Mouse (Mus musculus) heart, embryonic 13.5 days (tissue): Measurements from ENCODE around the gene 1110008L16Rik. TPM values are rescaled to one million over a fixed set of nuclear protein-coding genes. Genes with fewer than 3 reads are reported as not detected.
A peak's percentile ranks its signal among the peaks of the same experiment; 100 is the strongest.
"Not testable (repeated sequence)": the region's sequence is repeated elsewhere in the genome, so short reads cannot be mapped to it uniquely, and the experiment has no call there.

Experiments used
- ATAC-seq: fragments of 200-750 bp; cut with Nextera tagmentation; 2 replicates; pipeline ENCODE4 v1.8.0; 2017; ENCODE audit warnings: moderate TSS enrichment; ENCODE audit not compliant: insufficient number of reproducible peaks, low FRiP score, low TSS enrichment; ENCODE audit errors: extremely low read depth
- H3K27ac ChIP-seq: fragments of 300-500 bp; sonication (generic); replicated peaks from 2 replicates; pipeline ENCODE4 v1.5.1; 2015; ENCODE audit warnings: moderate library complexity, mild to moderate bottlenecking, inconsistent platforms
- H3K27me3 ChIP-seq: fragments of 300-500 bp; sonication (generic); replicated peaks from 2 replicates; pipeline ENCODE4 v1.6.1; 2015; ENCODE audit warnings: mild to moderate bottlenecking, inconsistent platforms
- H3K36me3 ChIP-seq: fragments of 300-500 bp; sonication (generic); 2 replicates; pipeline ENCODE4 v1.6.1; 2015; ENCODE audit warnings: mild to moderate bottlenecking, inconsistent platforms
- H3K4me1 ChIP-seq: fragments of 300-500 bp; sonication (generic); 2 replicates; pipeline ENCODE4 v1.6.1; 2015; ENCODE audit warnings: inconsistent platforms
- H3K4me2 ChIP-seq: fragments of 300-500 bp; sonication (generic); 2 replicates; pipeline ENCODE4 v1.6.1; 2015; ENCODE audit warnings: inconsistent platforms, mild to moderate bottlenecking, moderate library complexity
- H3K4me3 ChIP-seq: fragments of 300-500 bp; sonication (generic); 2 replicates; pipeline ENCODE4 v1.5.1; 2015; ENCODE audit warnings: moderate library complexity, mild to moderate bottlenecking, inconsistent platforms
- H3K9ac ChIP-seq: fragments of 300-500 bp; sonication (generic); 2 replicates; pipeline ENCODE4 v1.6.1; 2015; ENCODE audit warnings: inconsistent platforms, mild to moderate bottlenecking, moderate library complexity
- H3K9me3 ChIP-seq: fragments of 300-500 bp; sonication (generic); 2 replicates; pipeline ENCODE4 v1.6.1; 2016; ENCODE audit warnings: inconsistent platforms
- WGBS: fragments of 180-500 bp; shearing (Covaris S2); methylation state at CpG from one replicate; pipeline ENCODE4 v1.1.7; 2015; ENCODE audit warnings: mixed read lengths; 5-methylcytosine and 5-hydroxymethylcytosine counted together
- polyA plus RNA-seq: library from polyadenylated mRNA; unstranded; fragments of >200 nt; fragmentation: Nextera tagmentation; extraction: Ambion mirVana; gene quantifications from 2 replicates; pipeline ENCODE4 v1.2.1, GENCODE M21; 2015

The 1110008L16Rik gene
- 9.8 and 10.3 TPM in 2 replicates for polyA plus RNA-seq

- 85% methylated on average over 5 of the region's 5 CpGs for WGBS
- Histone ChIP-seq H3K9ac (no peak within 1 kb of the TSS), H3K9me3 (no peaks in the 10 kb centered on the region), H3K4me1 (peaks cover 23% of the 10 kb centered on the region), H3K4me3 (no peak within 1 kb of the TSS), H3K4me2 (no peak within 1 kb of the TSS), H3K27ac (no peak within 1 kb of the TSS), H3K27me3 (no peaks in the 10 kb centered on the region), H3K36me3 (peaks cover 46% of the 10 kb centered on the region)
- no peak for ATAC-seq
These were observed at the start of gene 1110008L16Rik for GRCm38 (mm10) chr12:55299336-55299735. Gene 1110008L16Rik, plus strand, starts transcription at chr12:55299577.

GRCm38 (mm10) chr12:55261950-55262349 lies 37.4 kb upstream of the 1110008L16Rik start:
- H3K4me1 ChIP-seq, H3K9me3 ChIP-seq, H3K4me3 ChIP-seq, H3K4me2 ChIP-seq, H3K27me3 ChIP-seq, H3K9ac ChIP-seq, H3K27ac ChIP-seq, ATAC-seq: not testable (repeated sequence)
- peaks cover 30% of the 10 kb centered on the region for H3K36me3 ChIP-seq
- WGBS = no CpG with 5 or more reads among the region's 8 CpGs

GRCm38 (mm10) chr12:55263385-55263784 lies 36.0 kb upstream of the 1110008L16Rik start:
- H3K36me3 ChIP-seq = peaks cover 17% of the 10 kb centered on the region
- H3K9me3 ChIP-seq, H3K4me3 ChIP-seq, H3K27me3 ChIP-seq, H3K4me1 ChIP-seq, H3K9ac ChIP-seq, H3K27ac ChIP-seq, ATAC-seq, H3K4me2 ChIP-seq: not testable (repeated sequence)
- WGBS = no CpG with 5 or more reads among the region's 5 CpGs

- 71% methylated on average over 3 of the region's 3 CpGs for WGBS
These were observed 27.1 kb upstream of the 1110008L16Rik start for GRCm38 (mm10) chr12:55272243-55272642.

GRCm38 (mm10) chr12:55277583-55277982 lies 21.8 kb upstream of the 1110008L16Rik start:
- H3K9me3 ChIP-seq, H3K27ac ChIP-seq, H3K4me1 ChIP-seq, ATAC-seq, H3K27me3 ChIP-seq, H3K4me3 ChIP-seq, H3K4me2 ChIP-seq, H3K9ac ChIP-seq: not testable (repeated sequence)
- 72% methylated on average over 4 of the region's 6 CpGs for WGBS
- peaks cover 12% of the 10 kb centered on the region for H3K36me3 ChIP-seq

More at GRCm38 (mm10) chr12:55272243-55272642, 27.1 kb upstream of the 1110008L16Rik start:
- H3K9me3 ChIP-seq = no peaks in the 10 kb centered on the region
- no peak overlapping the region for H3K4me2 ChIP-seq
- no peak overlapping the region for H3K27ac ChIP-seq
- no peaks in the 10 kb centered on the region for H3K4me1 ChIP-seq
- H3K4me3 ChIP-seq = no peak overlapping the region
- H3K36me3 ChIP-seq = peaks cover 12% of the 10 kb centered on the region; the same call in 1 of the 2 replicates
- no peaks in the 10 kb centered on the region for H3K27me3 ChIP-seq
- ATAC-seq = no peak
- no peak overlapping the region for H3K9ac ChIP-seq

- H3K9me3 ChIP-seq = no peaks in the 10 kb centered on the region
- H3K36me3 ChIP-seq = peaks cover 55% of the 10 kb centered on the region
- H3K4me3 ChIP-seq = no peak overlapping the region
- ATAC-seq = no peak
- peaks cover 16% of the 10 kb centered on the region for H3K4me1 ChIP-seq
- no peak overlapping the region for H3K27ac ChIP-seq
- WGBS = 92% methylated on average over 9 of the region's 9 CpGs
- H3K27me3 ChIP-seq = no peaks in the 10 kb centered on the region
- H3K9ac ChIP-seq = no peak overlapping the region
- H3K4me2 ChIP-seq = no peak overlapping the region
These were observed 1.3 kb upstream of the 1110008L16Rik start for GRCm38 (mm10) chr12:55298112-55298511.

GRCm38 (mm10) chr12:55300820-55301351 lies 1.5 kb downstream of the 1110008L16Rik start:
- peaks cover 23% of the 10 kb centered on the region for H3K4me1 ChIP-seq
- H3K27me3 ChIP-seq = no peaks in the 10 kb centered on the region
- no peak for ATAC-seq
- peak overlapping the region; percentile 74 for H3K4me2 ChIP-seq
- 84% methylated on average over 3 of the region's 3 CpGs for WGBS
- no peak overlapping the region for H3K27ac ChIP-seq
- no peak overlapping the region for H3K9ac ChIP-seq
- H3K36me3 ChIP-seq = peaks cover 33% of the 10 kb centered on the region
- H3K4me3 ChIP-seq = peak overlapping the region; percentile 64; the same call in 1 of the 2 replicates
- H3K9me3 ChIP-seq = no peaks in the 10 kb centered on the region

GRCm38 (mm10) chr12:55301472-55302300 lies 2.3 kb downstream of the 1110008L16Rik start:
- H3K27me3 ChIP-seq = no peaks in the 10 kb centered on the region
- peak overlapping the region; percentile 93 for H3K27ac ChIP-seq
- ATAC-seq = no peak
- peak overlapping the region; percentile 74 for H3K4me2 ChIP-seq
- peaks cover 32% of the 10 kb centered on the region for H3K36me3 ChIP-seq
- peak overlapping the region; percentile 84 for H3K9ac ChIP-seq
- H3K4me1 ChIP-seq = peaks cover 23% of the 10 kb centered on the region
- H3K4me3 ChIP-seq = peak overlapping the region; percentile 64
- WGBS = 47% methylated on average over 11 of the region's 11 CpGs
- H3K9me3 ChIP-seq = peaks cover 3% of the 10 kb centered on the region; the same call in 1 of the 2 replicates

- peak; percentile 82 for ATAC-seq
- peaks cover 23% of the 10 kb centered on the region for H3K4me1 ChIP-seq
- peak within 1 kb of the TSS; percentile 84 for H3K9ac ChIP-seq
- H3K36me3 ChIP-seq = peaks cover 32% of the 10 kb centered on the region
- peak within 1 kb of the TSS; percentile 74 for H3K4me2 ChIP-seq
- peak within 1 kb of the TSS; percentile 93 for H3K27ac ChIP-seq
- peak within 1 kb of the TSS; percentile 64 for H3K4me3 ChIP-seq
- H3K27me3 ChIP-seq = no peaks in the 10 kb centered on the region
- under 1% methylated on average over 55 of the region's 55 CpGs for WGBS
- peaks cover 3% of the 10 kb centered on the region; the same call in 1 of the 2 replicates for H3K9me3 ChIP-seq
These were observed 3.4 kb downstream of the 1110008L16Rik start, which contains the start of gene Ppp2r3c for GRCm38 (mm10) chr12:55302485-55303441. Gene Ppp2r3c, minus strand, starts transcription at chr12:55302998.

GRCm38 (mm10) chr12:55306371-55306770 lies 7.0 kb downstream of the 1110008L16Rik start:
- no peak overlapping the region for H3K4me2 ChIP-seq
- peaks cover 3% of the 10 kb centered on the region; the same call in 1 of the 2 replicates for H3K9me3 ChIP-seq
- H3K27ac ChIP-seq = no peak overlapping the region
- no peak for ATAC-seq
- H3K36me3 ChIP-seq = peaks cover 24% of the 10 kb centered on the region
- H3K9ac ChIP-seq = no peak overlapping the region
- WGBS = 93% methylated on average over 4 of the region's 4 CpGs
- no peaks in the 10 kb centered on the region for H3K27me3 ChIP-seq
- peaks cover 14% of the 10 kb centered on the region for H3K4me1 ChIP-seq
- no peak overlapping the region for H3K4me3 ChIP-seq

GRCm38 (mm10) chr12:55307566-55307965 lies 8.2 kb downstream of the 1110008L16Rik start:
- ATAC-seq = no peak
- peaks cover 7% of the 10 kb centered on the region for H3K4me1 ChIP-seq
- H3K27ac ChIP-seq = no peak overlapping the region
- no peaks in the 10 kb centered on the region for H3K27me3 ChIP-seq
- H3K9me3 ChIP-seq = peaks cover 3% of the 10 kb centered on the region; the same call in 1 of the 2 replicates
- H3K4me3 ChIP-seq = no peak overlapping the region
- WGBS = 81% methylated on average over 6 of the region's 6 CpGs
- no peak overlapping the region for H3K9ac ChIP-seq
- peaks cover 27% of the 10 kb centered on the region for H3K36me3 ChIP-seq
- H3K4me2 ChIP-seq = no peak overlapping the region
